Mouse (Mus musculus) v-Abl transformed pro-B cells (cell line): ENCODE measurements around the gene Slc4a4.

Experiments used
- in situ Hi-C, 2 experiments: fragments of 400-800 bp; cut with MboI; formaldehyde crosslinking; loops; one replicate each; pipeline ENCODE4 v1.15.1; 2025; ENCODE audit not compliant: unreplicated experiment in 2 of 2

Slc4a4 gene

DNA sequence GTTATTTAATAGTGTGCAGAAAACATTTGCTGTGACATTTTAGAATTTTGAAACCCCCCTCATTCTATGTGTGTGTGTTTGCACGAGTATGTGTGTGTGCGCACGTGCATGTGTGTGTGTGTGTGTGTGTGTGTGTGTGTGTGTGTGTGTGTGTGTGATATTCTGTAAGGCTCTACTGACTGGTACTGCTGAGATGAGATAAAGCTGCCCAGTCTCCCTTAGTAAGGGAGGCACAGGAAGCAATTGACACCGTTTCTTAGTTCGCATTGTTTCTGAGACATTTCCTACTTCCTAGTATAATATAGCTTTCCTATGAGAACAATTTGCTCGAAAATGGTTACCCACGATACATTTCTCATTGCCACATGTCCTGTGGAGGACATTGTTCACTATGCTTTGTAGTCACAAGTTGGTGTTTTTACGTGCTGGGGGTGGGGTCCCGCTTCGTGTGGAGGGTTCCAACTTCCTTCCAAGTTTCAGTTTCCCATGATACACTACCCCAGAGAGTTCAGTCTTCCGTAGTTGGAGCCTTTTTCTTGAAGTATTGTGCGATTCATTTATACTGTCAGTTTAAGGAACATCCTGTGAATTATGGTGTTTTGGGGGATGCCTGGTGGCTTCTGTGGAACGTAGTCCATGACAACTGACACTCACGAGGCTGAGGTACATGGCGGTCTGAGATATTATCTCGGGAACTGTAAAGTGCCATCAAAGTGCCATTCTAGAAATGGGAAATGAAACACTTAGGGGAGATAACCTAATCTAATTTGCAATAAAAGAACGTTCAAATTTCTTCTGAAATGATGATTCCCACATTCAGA is 66.3 kb downstream of the Slc4a4 start:
- in situ Hi-C loops: no loop called here

DNA sequence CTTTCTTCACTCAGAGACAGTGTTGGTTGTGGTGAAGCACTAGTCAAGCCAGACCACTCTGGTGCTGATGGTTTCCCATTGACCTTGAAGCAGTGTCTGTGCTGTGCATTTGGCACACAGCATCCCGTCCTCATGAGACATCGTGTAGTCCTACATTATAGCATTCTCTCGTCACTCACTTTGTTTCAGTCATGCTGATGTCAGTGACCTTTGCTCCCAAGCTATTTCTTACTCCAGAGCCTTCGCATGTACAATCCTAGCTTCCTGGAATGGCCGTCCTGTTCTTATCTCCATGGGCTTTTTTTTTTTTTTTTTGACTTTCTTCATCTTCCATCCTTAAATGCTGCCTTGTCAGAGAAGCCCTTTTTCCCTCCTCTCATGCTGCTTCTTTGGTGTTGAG is 71.1 kb downstream of the Slc4a4 start:
- in situ Hi-C loops: no loop called here

DNA sequence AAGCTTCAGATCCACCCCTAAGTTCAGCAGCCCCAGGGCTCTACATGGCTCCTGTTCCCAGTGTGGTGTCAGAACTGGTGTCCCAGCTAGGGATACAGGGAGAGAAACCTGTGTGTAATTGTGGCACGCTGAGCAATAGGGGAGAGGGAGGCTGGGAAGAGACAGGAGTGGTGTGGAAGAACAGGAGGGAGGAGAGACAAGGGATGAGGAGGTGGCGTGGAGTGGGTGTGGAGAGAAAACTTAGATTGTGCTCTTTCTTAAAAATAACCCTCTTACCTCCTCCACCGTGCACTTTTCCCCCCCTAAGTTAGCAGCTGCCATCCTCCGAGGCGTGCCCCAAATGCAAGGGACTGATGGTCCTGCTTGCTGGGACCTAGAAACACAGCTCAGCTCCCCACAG is 72.3 kb downstream of the Slc4a4 start:
- in situ Hi-C loops: no loop called here

DNA sequence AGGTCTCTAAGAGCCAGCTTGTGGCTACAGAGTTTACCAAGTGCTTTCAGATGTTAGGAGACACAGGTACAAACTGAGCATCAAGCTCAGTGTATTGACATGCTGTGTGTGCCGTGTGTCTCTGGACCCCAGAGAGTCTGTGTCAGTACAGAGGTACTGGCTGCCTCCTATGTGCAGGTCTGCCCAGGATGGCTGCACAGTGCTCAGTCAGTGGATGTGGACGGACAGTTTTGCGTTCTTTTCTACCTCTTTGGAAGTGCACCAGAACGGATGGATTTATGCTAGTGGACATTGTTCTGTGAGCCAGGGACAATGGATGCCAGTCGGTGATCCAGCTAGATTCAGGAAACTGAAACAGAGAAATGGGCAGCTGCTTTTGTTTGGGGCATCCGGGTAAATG is 72.8 kb downstream of the Slc4a4 start:
- in situ Hi-C loops: no loop called here

DNA sequence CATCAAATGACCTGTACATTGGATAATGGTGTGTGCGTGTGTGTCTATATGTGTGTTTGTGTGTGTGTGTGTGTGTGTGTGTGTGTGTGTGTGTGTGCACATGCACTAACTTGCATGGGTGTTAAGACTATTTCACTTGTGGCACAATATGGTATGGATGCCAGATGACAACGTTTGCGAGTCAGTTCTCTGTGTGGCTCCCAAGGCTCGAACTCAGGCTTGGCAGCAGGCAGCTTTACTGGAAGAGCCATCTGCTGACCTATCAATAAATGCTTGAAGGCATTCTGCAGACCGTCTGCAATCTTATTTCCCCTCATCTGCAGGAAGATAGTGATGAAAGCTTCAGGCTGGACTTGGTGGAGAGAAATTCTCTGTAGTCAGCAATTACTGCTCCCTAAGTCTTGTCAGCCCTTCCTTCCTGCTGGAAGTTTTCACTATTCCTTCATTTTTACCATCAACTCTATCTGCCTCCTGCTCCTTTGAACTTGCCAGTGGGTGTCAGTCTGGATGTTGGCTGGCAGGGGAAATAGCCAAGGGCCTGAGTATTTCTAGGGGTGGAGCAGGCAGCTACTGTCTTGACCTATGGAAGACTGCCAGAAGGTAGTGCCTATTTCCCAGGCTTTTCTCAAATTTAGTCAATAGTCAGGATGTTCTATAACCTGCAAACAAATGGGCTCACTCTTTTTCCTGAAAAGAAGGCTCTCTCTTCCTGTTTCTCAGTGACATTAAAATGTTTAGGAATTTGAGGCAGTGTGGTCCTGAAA is 73.9 kb downstream of the Slc4a4 start:
- in situ Hi-C loops: no loop called here

DNA sequence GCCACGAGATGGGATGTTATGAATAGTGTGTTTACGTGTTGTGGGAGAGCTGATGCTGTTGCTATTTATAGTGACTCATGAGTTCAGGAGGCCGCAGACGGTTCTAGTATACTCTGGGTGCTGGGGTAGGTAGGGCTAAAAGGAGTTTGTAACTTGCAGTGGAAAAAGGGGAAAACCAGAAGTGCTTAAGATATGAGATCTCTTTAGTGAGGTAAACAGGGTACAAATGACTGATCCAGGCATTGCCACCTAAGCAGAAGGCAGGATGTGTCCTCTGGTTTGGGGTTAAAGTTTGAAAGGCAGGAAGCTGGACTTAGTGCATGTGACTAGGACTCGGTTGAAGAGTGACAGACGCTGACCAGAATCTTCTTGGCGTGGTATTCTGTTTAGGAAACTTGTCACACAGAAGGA is 74.7 kb downstream of the Slc4a4 start:
- in situ Hi-C loops: no loop called here

DNA sequence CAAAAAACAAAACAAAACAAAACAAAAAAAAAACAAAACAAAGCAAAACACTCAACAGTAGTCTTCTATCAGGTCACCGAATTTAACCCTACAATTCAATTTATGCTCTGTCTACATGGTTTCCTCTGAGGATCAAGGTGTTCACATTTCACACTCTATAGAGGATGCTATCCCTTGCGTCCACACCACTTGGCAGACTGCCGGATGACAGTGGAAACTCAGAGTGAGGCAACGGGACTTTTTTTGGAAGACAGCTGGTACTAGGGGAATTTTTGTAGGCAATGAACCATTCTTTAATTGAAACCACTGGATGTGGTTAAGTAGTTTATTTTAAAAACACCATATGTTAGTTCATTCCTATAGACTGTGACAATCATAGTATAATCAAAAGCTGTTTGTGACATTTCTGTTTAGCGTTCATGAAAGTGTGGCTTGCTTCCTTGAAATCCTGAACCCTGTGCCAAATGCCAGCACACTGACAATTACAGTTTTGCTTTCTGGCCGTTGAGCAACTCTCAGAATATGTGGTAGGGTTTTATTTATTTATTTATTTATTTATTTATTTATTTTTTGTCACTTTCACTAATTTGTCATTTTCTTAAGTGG is 78.2 kb downstream of the Slc4a4 start:
- in situ Hi-C loops: no loop called here

DNA sequence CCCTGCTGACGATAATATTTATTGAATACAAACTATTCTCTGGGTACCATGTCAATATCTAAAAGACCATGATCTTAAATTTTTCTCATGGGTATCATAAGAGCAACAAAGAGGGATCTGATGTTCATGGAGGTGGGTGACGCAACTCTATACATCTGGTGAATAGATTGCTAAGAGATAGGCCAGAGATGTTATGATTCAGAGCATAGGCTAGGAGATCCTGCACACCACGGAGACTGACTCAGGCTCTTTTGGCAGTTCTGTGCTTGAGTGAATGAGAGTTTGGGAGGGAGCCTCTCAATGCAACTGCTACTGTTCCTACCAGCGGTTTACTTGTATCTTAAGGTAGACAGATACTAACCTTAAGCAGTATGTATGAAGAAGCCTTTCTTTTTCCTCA is 79.9 kb downstream of the Slc4a4 start:
- in situ Hi-C loops: no loop called here

DNA sequence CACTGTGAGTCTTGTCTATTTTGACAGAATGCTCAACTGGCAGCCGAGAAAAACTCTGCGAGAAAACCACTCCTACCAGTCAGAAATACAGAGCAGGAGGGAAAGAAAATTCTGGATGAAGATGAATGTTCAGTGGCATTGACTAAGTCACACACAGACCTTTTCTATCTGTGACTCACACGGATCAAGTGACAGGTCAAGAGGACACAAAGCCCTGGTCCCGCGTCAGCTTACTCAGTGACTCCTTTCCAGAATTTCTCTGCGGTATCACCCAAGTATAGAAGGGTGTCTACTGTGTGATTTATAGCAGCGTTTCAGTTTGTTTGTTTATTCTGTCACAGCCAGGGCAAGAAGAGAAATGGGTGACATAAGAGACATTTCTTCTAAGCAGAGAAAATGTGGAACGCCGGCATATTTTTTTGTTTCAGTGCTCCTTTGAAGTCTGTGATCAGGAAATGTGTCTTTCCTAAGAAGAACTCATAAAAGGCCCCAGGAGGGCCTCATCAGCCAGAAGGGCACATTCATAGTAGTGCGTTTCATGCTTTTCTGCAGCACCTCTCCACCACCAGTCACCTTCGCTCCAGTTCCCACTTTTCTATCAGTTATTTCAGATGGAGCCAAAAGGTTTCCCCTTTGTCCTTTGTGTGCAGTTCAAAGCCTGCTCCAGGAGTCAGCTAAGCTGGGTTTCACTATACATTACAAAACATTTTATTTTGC is 82.5 kb downstream of the Slc4a4 start:
- in situ Hi-C loops: no loop called here

DNA sequence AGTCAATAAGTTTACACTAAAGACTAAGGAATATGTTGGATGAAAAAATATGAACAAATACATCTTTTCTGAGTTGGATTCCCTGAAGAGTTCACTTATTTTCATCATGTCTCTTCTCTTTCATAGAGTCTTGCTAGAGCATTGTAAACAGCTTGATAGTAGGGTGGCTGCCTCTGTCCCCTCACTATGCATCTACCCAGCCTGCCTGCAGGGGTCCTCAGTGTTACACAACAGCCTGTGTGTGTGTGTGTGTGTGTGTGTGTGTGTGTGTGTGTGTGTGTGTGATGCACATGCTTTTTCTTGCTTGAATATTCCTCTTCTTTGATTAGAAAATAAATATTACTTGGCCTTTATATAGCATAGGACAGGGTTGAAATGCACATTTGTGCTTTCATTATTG is 84.9 kb downstream of the Slc4a4 start:
- in situ Hi-C loops: no loop called here

DNA sequence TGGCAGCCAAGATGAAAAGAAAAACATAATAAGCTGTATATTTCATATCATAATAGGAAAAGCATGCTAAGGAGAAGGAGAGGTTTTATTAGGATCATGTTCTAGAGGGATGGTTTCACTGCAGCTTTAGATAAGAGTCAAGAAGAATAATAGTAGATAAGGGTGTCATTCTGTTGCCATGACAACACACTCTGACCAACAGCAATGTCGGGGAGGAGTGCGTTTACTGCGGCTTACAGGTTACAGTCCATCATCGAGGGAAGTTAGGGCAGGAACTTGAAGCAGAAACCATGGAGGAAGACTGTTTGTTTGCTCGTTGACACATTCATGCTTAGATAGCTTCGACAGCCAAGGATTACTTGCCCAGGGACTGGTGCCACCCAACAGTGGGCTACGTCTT is 85.7 kb downstream of the Slc4a4 start:
- in situ Hi-C loops: no loop called here

DNA sequence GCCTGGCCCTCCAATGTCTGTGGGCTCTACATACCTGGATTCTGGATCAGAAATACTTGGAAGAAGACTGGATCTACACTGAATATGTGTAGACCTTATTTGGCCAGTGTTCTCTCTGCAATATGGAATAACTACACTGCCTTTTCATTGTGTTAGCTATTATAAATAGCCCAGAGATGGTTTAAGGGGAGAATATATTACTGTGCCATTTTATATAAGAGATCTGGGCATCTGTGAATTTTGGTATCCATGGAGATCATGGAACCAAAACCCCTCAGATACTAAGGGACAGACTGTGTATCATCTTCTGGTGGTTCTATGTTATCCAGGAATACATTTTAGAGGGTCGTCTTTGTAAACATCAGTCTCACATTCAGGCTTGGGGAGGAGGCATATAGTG is 86.5 kb downstream of the Slc4a4 start:
- in situ Hi-C loops: no loop called here

DNA sequence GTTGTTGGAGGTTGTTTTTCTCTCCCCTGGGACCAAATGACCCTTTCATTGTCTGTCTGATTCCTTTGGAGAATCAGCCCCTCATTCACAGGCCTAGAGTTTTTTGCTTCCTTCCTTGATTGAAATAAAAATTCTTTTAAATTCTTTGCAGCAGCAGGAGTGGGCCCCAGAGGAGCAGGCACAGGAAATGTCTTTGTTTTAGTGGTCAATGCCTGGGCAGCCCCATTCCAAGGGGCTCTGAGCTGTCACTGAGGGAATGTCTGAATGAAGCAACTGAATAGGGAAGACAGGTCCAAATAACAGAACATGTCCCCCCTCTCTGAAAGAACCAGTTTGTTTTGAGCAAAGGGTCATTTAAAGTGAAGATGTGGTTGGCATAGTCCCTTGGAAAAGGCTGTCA is 89.1 kb downstream of the Slc4a4 start:
- in situ Hi-C loops: no loop called here

DNA sequence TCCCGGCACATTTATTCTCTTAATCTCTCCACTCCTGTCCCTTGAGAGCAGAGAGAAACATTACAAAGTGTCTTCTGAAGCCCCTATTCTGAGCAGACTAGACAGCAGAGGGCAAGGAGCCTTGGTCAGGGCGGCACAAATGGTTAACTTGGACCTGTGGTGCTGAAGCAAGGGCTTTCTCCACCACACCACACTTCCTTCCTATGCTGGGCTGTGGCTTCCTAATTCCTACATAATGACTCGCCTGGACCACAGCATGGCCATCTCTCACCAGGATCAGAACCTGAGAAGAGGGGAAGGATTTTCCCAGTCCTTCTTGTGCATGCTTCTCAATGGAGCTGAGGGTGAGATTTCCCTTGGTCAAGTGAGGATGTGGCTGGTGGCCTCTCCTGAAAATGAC is 89.8 kb downstream of the Slc4a4 start:
- in situ Hi-C loops: no loop called here

DNA sequence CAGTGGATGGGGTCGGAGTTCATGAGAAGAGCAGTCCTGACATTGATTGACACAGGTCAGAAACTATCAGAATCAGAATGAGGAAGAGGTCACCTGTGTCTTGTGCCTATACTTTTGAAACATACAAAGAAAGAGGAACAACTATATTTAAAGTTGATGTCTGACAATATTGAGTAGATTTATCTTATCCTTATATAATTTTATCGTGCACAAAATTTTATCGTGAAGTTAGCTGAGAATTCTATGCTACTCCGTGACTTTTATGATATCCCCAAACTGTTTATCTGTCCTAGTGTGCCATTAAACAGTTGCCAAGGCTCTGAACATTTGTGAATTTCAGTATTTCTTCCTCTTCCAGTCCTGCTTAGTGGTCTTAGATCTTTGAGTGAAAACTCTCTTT is 94.1 kb downstream of the Slc4a4 start:
- in situ Hi-C loops: no loop called here

DNA sequence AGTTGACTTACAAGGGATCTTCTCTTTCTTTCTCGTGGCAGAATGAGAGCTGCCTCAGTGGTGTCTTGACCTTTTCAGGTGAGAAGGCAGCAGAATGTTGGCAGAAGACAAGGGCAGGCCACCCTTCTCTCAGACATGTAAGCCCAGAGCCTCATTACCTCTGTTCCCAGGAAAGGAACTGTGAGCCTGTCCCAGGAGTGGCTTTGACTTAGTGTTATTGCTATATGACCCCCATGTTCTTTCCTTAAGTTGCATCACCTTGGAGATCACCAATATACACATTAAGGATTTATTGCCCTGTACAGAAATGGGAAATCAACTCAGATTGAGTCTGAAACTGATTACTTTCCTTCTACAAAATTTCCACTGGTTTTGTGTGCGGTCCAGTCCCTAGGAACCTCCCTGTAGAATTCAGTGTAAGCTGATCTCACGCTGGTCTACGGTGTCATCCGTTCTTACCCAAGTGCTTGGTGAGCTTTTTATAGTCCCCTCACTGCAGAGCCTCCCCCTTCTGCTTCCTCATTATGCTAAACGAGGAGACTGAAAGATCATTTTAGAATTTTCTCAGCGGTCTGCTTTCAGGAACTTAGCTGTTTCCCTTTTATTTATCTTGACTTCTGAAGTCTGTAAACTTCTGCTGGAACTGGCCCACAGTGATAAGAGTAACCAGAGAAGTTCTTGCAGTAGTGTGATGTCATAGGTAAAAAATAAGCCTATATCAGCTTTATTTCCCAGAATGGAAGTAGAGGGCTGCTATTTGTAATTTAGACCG is 94.8 kb downstream of the Slc4a4 start:
- in situ Hi-C loops: no loop called here

DNA sequence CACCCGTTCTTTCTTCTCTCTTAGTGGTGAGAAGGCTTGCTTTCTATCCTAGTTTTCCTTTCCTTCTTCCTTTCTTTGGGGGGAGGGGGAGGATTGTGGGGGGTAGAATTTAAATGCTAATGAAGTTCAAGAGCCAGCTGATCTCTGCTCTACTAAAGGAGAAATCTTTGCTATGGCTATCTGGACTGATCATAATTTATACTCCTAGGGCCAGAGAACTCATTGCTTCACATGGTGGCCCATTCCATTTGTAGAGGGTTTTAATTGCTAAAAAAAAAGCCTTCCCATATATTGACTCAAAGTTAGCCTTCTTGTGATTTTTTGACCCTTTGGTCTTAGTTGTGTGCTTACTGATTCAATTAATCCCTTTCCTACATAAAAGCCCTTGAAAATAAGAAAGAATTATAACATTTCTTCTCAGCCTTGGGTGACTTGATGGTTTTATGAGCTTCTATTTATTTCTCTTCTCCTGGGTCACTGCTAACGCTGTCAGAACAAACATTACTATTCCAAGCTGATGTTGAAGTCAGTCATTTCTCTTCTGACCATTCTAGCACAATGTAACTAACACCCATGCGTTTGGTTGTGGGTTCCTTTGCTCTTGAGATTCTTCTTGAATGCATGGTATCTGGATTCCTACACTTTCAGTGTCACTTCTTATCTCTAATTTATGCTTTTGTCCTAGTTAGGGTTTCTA is 95.6 kb downstream of the Slc4a4 start:
- in situ Hi-C loops: no loop called here

DNA sequence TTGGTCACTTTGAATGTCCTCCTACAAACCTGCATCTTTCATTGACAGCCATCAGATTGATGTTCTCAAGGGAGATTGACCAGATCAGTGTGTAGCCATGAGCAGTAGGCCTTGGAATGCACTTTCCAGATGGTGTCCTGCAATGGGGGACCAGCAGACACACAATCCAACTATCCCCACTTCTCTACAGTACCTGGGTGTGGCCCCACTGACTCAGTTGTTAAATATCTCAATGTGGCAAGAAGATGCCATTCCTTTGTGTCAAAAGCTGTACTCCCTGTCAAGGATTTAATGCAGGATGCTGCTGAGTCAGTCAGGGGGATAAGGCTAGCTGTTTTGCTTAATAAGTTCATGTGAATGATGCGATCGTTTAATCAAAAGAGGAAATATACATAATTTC is 96.6 kb downstream of the Slc4a4 start:
- in situ Hi-C loops: no loop called here

DNA sequence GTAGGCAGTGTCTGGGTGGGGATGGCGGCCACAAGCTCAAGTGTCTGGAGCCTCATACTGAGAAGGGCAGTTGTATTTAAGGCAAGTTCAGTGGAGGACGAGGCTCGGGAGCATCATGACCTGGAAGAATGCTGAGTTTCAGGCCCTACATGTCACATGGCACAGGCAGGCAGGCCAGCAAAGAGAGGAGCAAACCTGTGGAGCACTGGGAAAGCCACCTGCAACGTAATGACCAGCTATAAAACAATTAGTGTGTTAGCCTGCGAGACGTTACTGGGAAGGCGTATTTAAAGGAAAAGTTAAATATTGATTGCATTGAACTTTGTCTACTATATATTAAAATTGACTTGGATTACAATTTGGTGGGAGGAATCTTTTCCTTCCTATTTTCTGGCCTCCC is 97.0 kb downstream of the Slc4a4 start:
- in situ Hi-C loops: no loop called here

DNA sequence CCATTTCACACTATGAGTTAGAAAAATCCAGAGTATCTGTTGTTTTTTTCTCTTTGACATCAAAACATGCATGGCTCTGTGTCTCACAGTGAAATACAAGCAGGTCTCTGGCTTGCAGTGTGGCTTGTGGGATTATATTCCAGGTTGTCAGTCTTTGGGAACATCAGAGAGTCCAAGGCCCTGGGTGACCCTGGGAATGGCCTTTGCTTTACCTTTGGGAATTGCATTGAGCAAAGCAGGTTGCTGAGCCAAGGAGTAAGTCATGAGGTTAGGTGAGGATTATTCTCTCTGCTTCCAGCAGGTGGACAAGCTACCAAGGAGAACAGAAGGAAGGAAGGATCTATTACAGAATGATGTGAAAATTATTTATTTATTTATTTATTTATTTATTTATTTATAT is 102.4 kb downstream of the Slc4a4 start:
- in situ Hi-C loops: no loop called here
